Mouse (Mus musculus) midbrain, embryonic 13.5 days (tissue): ENCODE measurements around the gene Aco2. TPM values are rescaled to one million over a fixed set of nuclear protein-coding genes. Genes with fewer than 3 reads are reported as not detected.

Experiments
- ATAC-seq: fragments of 200-750 bp; cut with Nextera tagmentation; 2 replicates; pipeline ENCODE4 v1.8.0; 2017; ENCODE audit warnings: mild to moderate bottlenecking, moderate TSS enrichment, moderate library complexity
- H3K27ac ChIP-seq: fragments of 300-500 bp; sonication (generic); 2 replicates; pipeline ENCODE4 v1.5.1; 2015; ENCODE audit warnings: inconsistent platforms, mild to moderate bottlenecking, moderate library complexity
- H3K27me3 ChIP-seq: fragments of 300-500 bp; sonication (generic); 2 replicates; pipeline ENCODE4 v1.6.1; 2015; ENCODE audit warnings: mild to moderate bottlenecking, inconsistent platforms
- H3K36me3 ChIP-seq: fragments of 300-500 bp; sonication (generic); 2 replicates; pipeline ENCODE4 v1.6.1; 2015; ENCODE audit warnings: mild to moderate bottlenecking, inconsistent platforms
- H3K4me1 ChIP-seq: fragments of 300-500 bp; sonication (generic); replicated peaks from 2 replicates; pipeline ENCODE4 v1.6.1; 2015; ENCODE audit warnings: inconsistent platforms
- H3K4me2 ChIP-seq: fragments of 300-500 bp; sonication (generic); replicated peaks from 2 replicates; pipeline ENCODE4 v1.6.1; 2015; ENCODE audit warnings: moderate library complexity, mild to moderate bottlenecking, inconsistent platforms
- H3K4me3 ChIP-seq: fragments of 300-500 bp; sonication (generic); replicated peaks from 2 replicates; pipeline ENCODE4 v1.5.1; 2015; ENCODE audit warnings: mild to moderate bottlenecking, inconsistent platforms
- H3K9ac ChIP-seq: fragments of 300-500 bp; sonication (generic); replicated peaks from 2 replicates; pipeline ENCODE4 v1.6.1; 2015; ENCODE audit warnings: mild to moderate bottlenecking, inconsistent platforms
- H3K9me3 ChIP-seq: fragments of 300-500 bp; sonication (generic); 2 replicates; pipeline ENCODE4 v1.6.1; 2016; ENCODE audit warnings: mild to moderate bottlenecking, inconsistent platforms
- WGBS: fragments of 180-500 bp; shearing (Covaris S2); methylation state at CpG from one replicate; pipeline ENCODE4 v1.1.7; 2015; 5-methylcytosine and 5-hydroxymethylcytosine counted together
- polyA plus RNA-seq: library from polyadenylated mRNA; unstranded; fragments of >200 nt; fragmentation: Nextera tagmentation; extraction: Ambion mirVana; gene quantifications from 2 replicates; pipeline ENCODE4 v1.2.1, GENCODE M21; 2015

Gene Aco2
- polyA plus RNA-seq, 1 experiment from 2014 or later: 221 TPM

- 34% methylated on average over 12 of the region's 12 CpGs for WGBS
- Histone ChIP-seq H3K4me2 (no peak overlapping the region), H3K36me3 (no peaks in the 10 kb centered on the region), H3K9me3 (no peaks in the 10 kb centered on the region), H3K27me3 (no peaks in the 10 kb centered on the region), H3K4me1 (peaks cover 20% of the 10 kb centered on the region), H3K9ac (peak overlapping the region; percentile 23; the same call in 1 of the 2 replicates), H3K4me3 (no peak overlapping the region), H3K27ac (no peak overlapping the region)
- ATAC-seq: no peak
Observed at GRCm38 (mm10) chr15:81932951-81933470, 60.9 kb downstream of the Aco2 start.

GRCm38 (mm10) chr15:81933986-81934385, 61.9 kb downstream of the Aco2 start:
- Histone ChIP-seq H3K27ac (no peak overlapping the region), H3K9ac (no peak overlapping the region), H3K9me3 (no peaks in the 10 kb centered on the region), H3K4me1 (peaks cover 30% of the 10 kb centered on the region), H3K36me3 (no peaks in the 10 kb centered on the region), H3K27me3 (no peaks in the 10 kb centered on the region), H3K4me2 (no peak overlapping the region), H3K4me3 (no peak overlapping the region)
- 73% methylated on average over 1 of the region's 1 CpGs for WGBS
- no peak for ATAC-seq

- no peak; the same call in 1 of the 2 replicates for ATAC-seq
- 62% methylated on average over 7 of the region's 7 CpGs for WGBS
- H3K27ac ChIP-seq: peak overlapping the region; percentile 91
Observed at GRCm38 (mm10) chr15:81935869-81936637, 63.9 kb downstream of the Aco2 start.

GRCm38 (mm10) chr15:81936679-81937078, 64.6 kb downstream of the Aco2 start, which contains the start of gene Csdc2:
Gene Csdc2 (plus strand): TSS chr15:81936759.
- no peaks in the 10 kb centered on the region for H3K9me3 ChIP-seq
- under 1% methylated on average over 12 of the region's 12 CpGs for WGBS

More at GRCm38 (mm10) chr15:81935869-81936637, 63.9 kb downstream of the Aco2 start:
- no peaks in the 10 kb centered on the region for H3K9me3 ChIP-seq
- H3K4me3 ChIP-seq: peak overlapping the region; percentile 62
- peak overlapping the region; percentile 69 for H3K4me2 ChIP-seq
- H3K27me3 ChIP-seq: no peaks in the 10 kb centered on the region
- peaks cover 32% of the 10 kb centered on the region for H3K4me1 ChIP-seq
- H3K9ac ChIP-seq: peak overlapping the region; percentile 83
- H3K36me3 ChIP-seq: no peaks in the 10 kb centered on the region

GRCm38 (mm10) chr15:81937098-81937972, 65.2 kb downstream of the Aco2 start:
- H3K4me2 ChIP-seq: peak overlapping the region; percentile 69
- 10% methylated on average over 19 of the region's 19 CpGs for WGBS
- peaks cover 37% of the 10 kb centered on the region for H3K4me1 ChIP-seq
- H3K9me3 ChIP-seq: no peaks in the 10 kb centered on the region
- H3K36me3 ChIP-seq: no peaks in the 10 kb centered on the region
- H3K27ac ChIP-seq: peak overlapping the region; percentile 91
- peak overlapping the region; percentile 62 for H3K4me3 ChIP-seq
- peak overlapping the region; percentile 83 for H3K9ac ChIP-seq
- ATAC-seq: peak; percentile 46
- no peaks in the 10 kb centered on the region for H3K27me3 ChIP-seq

More at GRCm38 (mm10) chr15:81936679-81937078, 64.6 kb downstream of the Aco2 start, which contains the start of gene Csdc2:
- Histone ChIP-seq H3K27ac (peak within 1 kb of the TSS; percentile 91), H3K4me1 (peaks cover 32% of the 10 kb centered on the region), H3K4me3 (peak within 1 kb of the TSS; percentile 62), H3K9ac (peak within 1 kb of the TSS; percentile 83), H3K36me3 (no peaks in the 10 kb centered on the region), H3K27me3 (no peaks in the 10 kb centered on the region), H3K4me2 (peak within 1 kb of the TSS; percentile 69)
- peak; percentile 85 for ATAC-seq

- H3K4me2 ChIP-seq: peak overlapping the region; percentile 69
- WGBS: 22% methylated on average over 2 of the region's 2 CpGs
- peak overlapping the region; percentile 83 for H3K9ac ChIP-seq
- H3K27ac ChIP-seq: peak overlapping the region; percentile 91
- H3K27me3 ChIP-seq: no peaks in the 10 kb centered on the region
- no peaks in the 10 kb centered on the region for H3K36me3 ChIP-seq
- peaks cover 42% of the 10 kb centered on the region for H3K4me1 ChIP-seq
- no peaks in the 10 kb centered on the region for H3K9me3 ChIP-seq
- peak; percentile 22; the same call in 1 of the 2 replicates for ATAC-seq
- H3K4me3 ChIP-seq: peak overlapping the region; percentile 62
Observed at GRCm38 (mm10) chr15:81938246-81938645, 66.1 kb downstream of the Aco2 start.

GRCm38 (mm10) chr15:81939157-81939715, 67.1 kb downstream of the Aco2 start:
- no peak for ATAC-seq
- H3K4me2 ChIP-seq: peak overlapping the region; percentile 69; the same call in 1 of the 2 replicates

GRCm38 (mm10) chr15:81939774-81940173, 67.7 kb downstream of the Aco2 start:
- H3K9ac ChIP-seq: no peak overlapping the region
- WGBS: 91% methylated on average over 4 of the region's 4 CpGs
- no peak overlapping the region for H3K4me3 ChIP-seq
- H3K9me3 ChIP-seq: no peaks in the 10 kb centered on the region
- H3K4me1 ChIP-seq: peaks cover 47% of the 10 kb centered on the region
- no peak overlapping the region for H3K4me2 ChIP-seq
- ATAC-seq: no peak
- no peaks in the 10 kb centered on the region for H3K27me3 ChIP-seq
- H3K36me3 ChIP-seq: no peaks in the 10 kb centered on the region
- H3K27ac ChIP-seq: no peak overlapping the region

More at GRCm38 (mm10) chr15:81939157-81939715, 67.1 kb downstream of the Aco2 start:
- Histone ChIP-seq H3K4me3 (no peak overlapping the region), H3K27me3 (no peaks in the 10 kb centered on the region), H3K4me1 (peaks cover 47% of the 10 kb centered on the region), H3K9me3 (no peaks in the 10 kb centered on the region), H3K36me3 (no peaks in the 10 kb centered on the region), H3K27ac (no peak overlapping the region), H3K9ac (peak overlapping the region; percentile 39; the same call in 1 of the 2 replicates)
- WGBS: 93% methylated on average over 10 of the region's 10 CpGs

- Histone ChIP-seq H3K4me2 (no peak overlapping the region), H3K4me3 (no peak overlapping the region), H3K27ac (no peak overlapping the region), H3K36me3 (no peaks in the 10 kb centered on the region), H3K9ac (no peak overlapping the region), H3K9me3 (no peaks in the 10 kb centered on the region), H3K4me1 (peaks cover 47% of the 10 kb centered on the region), H3K27me3 (no peaks in the 10 kb centered on the region)
- 92% methylated on average over 5 of the region's 5 CpGs for WGBS
- ATAC-seq: no peak
Observed at GRCm38 (mm10) chr15:81940219-81940618, 68.1 kb downstream of the Aco2 start.

- H3K9me3 ChIP-seq: no peaks in the 10 kb centered on the region
- no peak overlapping the region for H3K9ac ChIP-seq
- no peaks in the 10 kb centered on the region for H3K36me3 ChIP-seq
- WGBS: 93% methylated on average over 2 of the region's 2 CpGs
- H3K27ac ChIP-seq: no peak overlapping the region
- peaks cover 45% of the 10 kb centered on the region for H3K4me1 ChIP-seq
- ATAC-seq: no peak
- H3K27me3 ChIP-seq: no peaks in the 10 kb centered on the region
- H3K4me3 ChIP-seq: no peak overlapping the region
- H3K4me2 ChIP-seq: no peak overlapping the region
Observed at GRCm38 (mm10) chr15:81941010-81941409, 68.9 kb downstream of the Aco2 start.

GRCm38 (mm10) chr15:81943176-81943749, 71.2 kb downstream of the Aco2 start:
- 3% methylated on average over 9 of the region's 9 CpGs for WGBS

More at GRCm38 (mm10) chr15:81943176-81943749, 71.2 kb downstream of the Aco2 start:
- Histone ChIP-seq H3K9me3 (no peaks in the 10 kb centered on the region), H3K27ac (0 out of 2 replicates have a peak overlapping the region, but pooled peaks have one; percentile 35), H3K4me2 (0 out of 2 replicates have a peak overlapping the region, but pooled peaks have one; percentile 5), H3K36me3 (peaks cover 18% of the 10 kb centered on the region), H3K4me3 (no peak overlapping the region), H3K9ac (no peak overlapping the region), H3K27me3 (no peaks in the 10 kb centered on the region), H3K4me1 (peaks cover 25% of the 10 kb centered on the region)
- peak; percentile 57 for ATAC-seq
